Mouse (Mus musculus) embryo, embryonic 11.5 days (tissue): Measurements from ENCODE around the gene Abo.

Experiments used
- DNase-seq: peaks from one replicate; pipeline ENCODE4 v3.0.0-alpha.2; 2012; ENCODE audit warnings: low read depth, low spot score

Gene Abo

GRCm38 (mm10) chr2:26870666-26871065 lies 5.9 kb upstream of the Abo start:
- DNase-seq, result no peak

DNA sequence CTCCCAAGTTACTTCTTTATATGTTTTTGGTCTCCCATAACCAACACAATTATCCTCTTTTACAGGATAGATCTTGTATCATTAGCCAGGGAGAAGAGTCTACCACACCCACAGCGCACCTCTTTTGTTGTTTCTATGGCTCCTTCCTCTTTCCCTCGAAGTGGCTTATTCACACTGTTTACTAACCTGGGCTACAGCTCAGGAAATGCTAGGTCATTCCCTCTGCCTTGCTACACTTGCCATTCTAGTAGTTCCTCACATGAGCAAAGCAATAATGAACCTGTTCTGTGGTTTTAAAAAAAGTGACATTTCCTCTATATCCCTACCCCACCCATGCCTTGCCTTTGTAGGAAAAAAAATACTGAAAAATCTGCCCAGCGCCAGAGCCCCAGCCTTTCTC lies 1.9 kb downstream of the Abo start:
- DNase-seq, result no peak

DNA sequence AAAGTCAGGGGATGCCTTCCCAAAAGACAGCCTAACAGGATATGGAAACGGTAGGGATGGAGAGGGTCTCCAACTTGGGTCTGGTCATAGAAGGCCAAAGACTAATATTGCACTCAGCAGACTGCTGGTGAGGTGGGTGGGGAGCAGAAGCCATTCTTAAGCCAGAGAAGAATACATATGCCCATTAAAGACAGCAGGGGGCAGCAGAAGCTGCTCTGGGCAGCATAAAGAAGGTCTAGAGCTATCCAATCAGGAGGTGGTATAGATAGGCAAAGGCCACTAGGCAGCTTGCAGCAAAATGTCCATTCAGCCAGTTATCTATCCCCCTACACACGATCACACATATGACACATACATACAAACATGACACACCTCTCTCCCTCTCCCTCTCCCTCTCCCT lies 17.1 kb downstream of the Abo start:
- peak; percentile 4 for DNase-seq

DNA sequence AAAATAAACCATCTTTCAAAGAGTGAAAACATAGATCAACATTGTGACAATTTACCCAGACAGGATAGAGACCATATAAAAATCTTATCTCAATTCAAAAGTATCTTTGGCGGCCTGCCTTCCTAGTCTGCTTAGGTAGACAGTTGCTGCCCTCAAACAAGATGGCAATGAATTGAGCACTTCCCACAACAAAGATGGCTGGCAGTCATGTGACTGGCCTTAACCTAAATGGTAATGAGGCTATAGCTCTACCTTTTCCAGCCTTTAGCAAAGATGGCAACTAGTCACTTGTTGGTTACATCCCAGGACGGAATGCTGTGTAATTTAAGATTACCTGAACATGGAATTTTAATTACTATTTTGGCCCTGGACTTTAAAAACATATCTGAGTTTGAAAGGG lies 32.3 kb downstream of the Abo start:
- no peak for DNase-seq

DNA sequence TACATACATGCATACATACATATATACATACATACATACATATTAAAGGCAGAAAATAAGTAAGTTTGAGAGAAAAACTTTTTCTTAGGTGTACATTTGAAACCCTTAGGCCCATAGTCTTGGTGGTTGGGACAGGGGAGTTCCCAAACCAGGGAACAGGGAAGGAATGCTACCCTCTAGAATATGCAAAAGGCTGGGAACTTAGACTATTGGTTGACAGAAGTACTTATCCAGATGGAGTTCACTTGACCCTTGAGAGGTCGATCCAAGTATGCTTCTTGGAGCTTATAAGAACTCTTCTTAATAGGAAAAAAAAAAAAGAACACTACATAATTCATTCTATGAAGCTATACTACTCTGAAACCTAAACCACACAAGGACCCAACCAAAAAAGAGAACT lies 36.7 kb downstream of the Abo start:
- no peak for DNase-seq

DNA sequence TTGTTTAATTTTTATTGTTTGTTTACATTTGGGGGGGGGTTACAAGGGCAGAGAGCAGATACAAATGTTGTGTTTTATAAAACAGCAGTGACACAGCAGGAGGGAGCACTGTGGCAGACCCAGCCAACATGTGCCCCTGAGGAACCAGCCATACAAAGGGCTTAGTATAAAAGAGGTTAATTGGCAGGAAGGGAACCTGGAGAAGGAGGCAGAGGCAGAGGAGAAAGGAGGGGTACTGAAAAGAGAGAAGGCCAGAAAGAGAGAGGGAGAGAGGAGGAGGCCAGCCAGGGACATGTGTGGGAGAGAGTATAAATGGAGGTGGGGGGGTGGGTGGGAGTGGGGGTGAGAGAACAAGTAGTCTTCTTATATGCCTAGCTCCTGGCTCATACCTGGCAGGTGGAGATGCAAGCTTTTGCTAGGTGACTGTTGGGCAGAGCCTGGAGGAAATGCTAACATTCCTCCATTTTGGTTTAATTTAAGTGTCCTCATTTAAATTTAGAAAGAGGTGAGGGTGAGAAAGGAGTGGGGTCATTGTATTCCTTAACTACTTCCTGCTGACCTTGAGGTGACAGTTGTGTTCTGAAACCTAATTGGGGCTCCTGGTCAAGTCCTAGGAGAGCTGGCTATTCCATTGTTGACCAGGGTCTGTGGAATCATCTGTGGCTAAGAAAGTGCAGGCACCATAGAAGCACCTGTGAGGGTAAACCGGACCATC lies 37.4 kb downstream of the Abo start:
- no peak for DNase-seq
